30 mouse cellular contexts compared by ENCODE assay signal in the genomic region with DNA sequence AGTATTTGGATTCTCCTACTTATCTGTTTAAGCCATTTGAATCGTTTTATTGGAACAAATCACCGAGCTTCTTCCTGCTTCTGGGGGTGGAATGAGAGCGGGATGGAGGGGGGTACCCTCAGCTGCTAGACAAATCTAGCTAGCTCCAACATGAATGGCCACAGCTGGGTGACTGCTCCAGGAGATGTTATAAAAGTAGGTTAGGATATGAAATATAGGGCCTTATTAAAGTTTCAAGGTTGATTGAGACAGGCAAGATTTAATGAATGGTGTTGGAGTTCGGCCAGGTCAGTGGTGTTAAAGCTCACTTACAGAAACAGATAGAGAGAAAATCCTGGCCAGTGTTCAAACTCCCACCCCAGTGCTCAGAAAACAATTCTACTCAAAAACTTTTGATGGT.
A peak's percentile ranks its signal among the peaks of the same experiment; 100 is the strongest.
DNase-seq lines count a peak whose midpoint lies in the region; ATAC-seq and TF ChIP-seq lines count a peak whose summit lies in the region.
"Had no signal": no experiment of that assay in that cellular context is flagged by ENCODE, and none has a peak within 500 bp of the region (broad histone marks: within the 10 kb centered on the region; RNA-seq: fewer than 3 reads in every experiment).

No protein-coding gene starts in this region.

- H3K9ac ChIP-seq in forebrain, embryonic 14.5 days (ENCODE audit: low read length), result no peak overlapping the region
- H3K9ac ChIP-seq in forebrain, embryonic 15.5 days (replicated peaks), result no peak overlapping the region
- no peak overlapping the region for H3K9ac ChIP-seq in kidney, postnatal 0 days (ENCODE audit: low read depth, low read length)
- no peak overlapping the region for H3K9ac ChIP-seq in neural tube, embryonic 14.5 days (replicated peaks; ENCODE audit: low read depth, low read length)
- H3K9ac ChIP-seq: embryonic facial prominence, embryonic 12.5 days; hindbrain, embryonic 14.5 days; limb, embryonic 15.5 days; liver, embryonic 13.5 days had no signal

- TF ChIP-seq CTCF in kidney, postnatal 0 days (IDR thresholded peaks at IDR 0.05; ENCODE audit: low read depth), result no peak

- H3K4me1 ChIP-seq in forebrain, embryonic 14.5 days (ENCODE audit: control insufficient read depth, insufficient read depth, low read length), result no peaks in the 10 kb centered on the region
- no peaks in the 10 kb centered on the region for H3K4me1 ChIP-seq in forebrain, embryonic 15.5 days
- H3K4me1 ChIP-seq in kidney, postnatal 0 days (replicated peaks; ENCODE audit: insufficient read depth, low read length), result no peaks in the 10 kb centered on the region
- H3K4me1 ChIP-seq in neural tube, embryonic 14.5 days (ENCODE audit: control insufficient read depth, insufficient read depth, low read length), result no peaks in the 10 kb centered on the region
- H3K4me1 ChIP-seq: embryonic facial prominence, embryonic 12.5 days; limb, embryonic 10.5 days; limb, embryonic 15.5 days; liver, embryonic 13.5 days; megakaryocyte, embryonic 14.5 days had no signal

- peak; percentile 46; the same call in 1 of the 2 replicates for ATAC-seq in forebrain, embryonic 14.5 days
- ATAC-seq in forebrain, embryonic 15.5 days (replicated peaks), result no peak
- no peak for ATAC-seq in kidney, postnatal 0 days (replicated peaks; ENCODE audit: low FRiP score, low read depth)
- peak; percentile 38; the same call in 1 of the 2 replicates for ATAC-seq in neural tube, embryonic 14.5 days (ENCODE audit: low read depth)
- ATAC-seq: forebrain, embryonic 16.5 days; intestine, postnatal 0 days; lung, postnatal 0 days had no signal

- no peak overlapping the region for H3K4me3 ChIP-seq in forebrain, embryonic 14.5 days (ENCODE audit: low read depth, low read length)
- H3K4me3 ChIP-seq in forebrain, embryonic 15.5 days, result no peak overlapping the region
- H3K4me3 ChIP-seq in kidney, postnatal 0 days (replicated peaks; ENCODE audit: low read depth, low read length), result no peak overlapping the region
- H3K4me3 ChIP-seq in neural tube, embryonic 14.5 days (ENCODE audit: low read depth, low read length), result no peak overlapping the region
- H3K4me3 ChIP-seq: embryonic facial prominence, embryonic 12.5 days; gastrocnemius, adult 2 months; limb, embryonic 10.5 days; limb, embryonic 15.5 days; liver, embryonic 13.5 days; megakaryocyte, embryonic 14.5 days had no signal

- no peak overlapping the region for H3K27ac ChIP-seq in forebrain, embryonic 14.5 days (ENCODE audit: low read depth, low read length)
- H3K27ac ChIP-seq in forebrain, embryonic 15.5 days (replicated peaks), result no peak overlapping the region
- H3K27ac ChIP-seq in kidney, postnatal 0 days, result no peak overlapping the region
- no peak overlapping the region for H3K27ac ChIP-seq in neural tube, embryonic 14.5 days (ENCODE audit: low read depth, low read length)
- H3K27ac ChIP-seq: embryonic facial prominence, embryonic 12.5 days; gastrocnemius, adult 2 months; hindbrain, embryonic 14.5 days; limb, embryonic 10.5 days; limb, embryonic 15.5 days; liver, embryonic 13.5 days; stomach, postnatal 0 days had no signal

- no peaks in the 10 kb centered on the region for H3K9me3 ChIP-seq in forebrain, embryonic 14.5 days (replicated peaks; ENCODE audit: control insufficient read depth, low read length)
- no peaks in the 10 kb centered on the region for H3K9me3 ChIP-seq in forebrain, embryonic 15.5 days
- H3K9me3 ChIP-seq in kidney, postnatal 0 days (replicated peaks; ENCODE audit: low read length), result no peaks in the 10 kb centered on the region
- no peaks in the 10 kb centered on the region for H3K9me3 ChIP-seq in neural tube, embryonic 14.5 days (ENCODE audit: control insufficient read depth, low read length)
- H3K9me3 ChIP-seq: embryonic facial prominence, embryonic 12.5 days; limb, embryonic 10.5 days; limb, embryonic 15.5 days; liver, embryonic 13.5 days had no signal

- H3K27me3 ChIP-seq in forebrain, embryonic 14.5 days (replicated peaks; ENCODE audit: control insufficient read depth, insufficient read depth, low read length), result no peaks in the 10 kb centered on the region
- H3K27me3 ChIP-seq in forebrain, embryonic 15.5 days, result no peaks in the 10 kb centered on the region
- H3K27me3 ChIP-seq in kidney, postnatal 0 days (ENCODE audit: insufficient read depth, low read length), result no peaks in the 10 kb centered on the region
- H3K27me3 ChIP-seq in neural tube, embryonic 14.5 days (ENCODE audit: control insufficient read depth, insufficient read depth, low read length), result no peaks in the 10 kb centered on the region
- H3K27me3 ChIP-seq: embryonic facial prominence, embryonic 12.5 days; limb, embryonic 15.5 days; liver, embryonic 13.5 days; megakaryocyte, embryonic 14.5 days had no signal

- peak; percentile 15 for DNase-seq in forebrain, embryonic 14.5 days (ENCODE audit: low spot score)
- DNase-seq in kidney, postnatal 0 days (ENCODE audit: low spot score), result peak; percentile 34
- no peak for DNase-seq in kidney, adult 11 months
- no peak for DNase-seq in neural tube, embryonic 10.5 days (ENCODE audit: extremely low spot score, low spot score)
- no peak for DNase-seq in cerebellum, postnatal 25 days
- DNase-seq: cerebellum, adult 11 months; cerebellum, adult 9-10 months; gastrocnemius, adult 2 months; gastrocnemius, postnatal 36 days; heart, adult 18-20 months; heart, postnatal 36 days; layer of hippocampus, adult 9-11 months; liver, embryonic 13.5 days; lung, adult 18-20 months; lung, postnatal 4 days; right cerebral cortex, postnatal 4 days; thymus, adult 18-20 months; thymus, postnatal 25 days had no signal

- no peaks in the 10 kb centered on the region for H3K36me3 ChIP-seq in forebrain, embryonic 14.5 days (ENCODE audit: control insufficient read depth, insufficient read depth, low read length)
- no peaks in the 10 kb centered on the region for H3K36me3 ChIP-seq in forebrain, embryonic 15.5 days
- no peaks in the 10 kb centered on the region for H3K36me3 ChIP-seq in kidney, postnatal 0 days (ENCODE audit: insufficient read depth, low read length)
- H3K36me3 ChIP-seq in neural tube, embryonic 14.5 days (ENCODE audit: control insufficient read depth, insufficient read depth, low read length), result no peaks in the 10 kb centered on the region
- H3K36me3 ChIP-seq: embryonic facial prominence, embryonic 12.5 days; limb, embryonic 10.5 days; limb, embryonic 15.5 days; liver, embryonic 13.5 days had no signal

- H3K4me2 ChIP-seq in forebrain, embryonic 14.5 days (ENCODE audit: low read length), result no peak overlapping the region
- no peak overlapping the region for H3K4me2 ChIP-seq in forebrain, embryonic 15.5 days (replicated peaks)
- H3K4me2 ChIP-seq in kidney, postnatal 0 days (ENCODE audit: low read length), result no peak overlapping the region
- no peak overlapping the region for H3K4me2 ChIP-seq in neural tube, embryonic 14.5 days (ENCODE audit: low read depth, low read length)
- H3K4me2 ChIP-seq: embryonic facial prominence, embryonic 12.5 days; heart, embryonic 11.5 days; hindbrain, embryonic 14.5 days; limb, embryonic 15.5 days; liver, embryonic 13.5 days had no signal

- WGBS in forebrain, embryonic 14.5 days, result 53% methylated on average over 4 of the region's 4 CpGs
- 40% methylated on average over 4 of the region's 4 CpGs for WGBS in forebrain, embryonic 15.5 days
- 47% methylated on average over 4 of the region's 4 CpGs for WGBS in kidney, postnatal 0 days
- 26% methylated on average over 4 of the region's 4 CpGs for WGBS in neural tube, embryonic 14.5 days

Comparison
In these comparisons a context has a peak if more than half of its experiments do, and no peak if none do; other contexts are left out.
1. ATAC-seq: peak in forebrain, embryonic 14.5 days (single experiment) and neural tube, embryonic 14.5 days (single experiment); none in forebrain, embryonic 15.5 days (single experiment) and kidney, postnatal 0 days (single experiment).
2. DNase-seq: peak in forebrain, embryonic 14.5 days (single experiment) and kidney, postnatal 0 days (single experiment); none in kidney, adult 11 months (single experiment), neural tube, embryonic 10.5 days (single experiment) and cerebellum, postnatal 25 days (0 of 2).